Mouse (Mus musculus) right cerebral cortex, adult 18-20 months (tissue): ENCODE measurements around the gene Runx3.

Experiments used
- DNase-seq: peaks from one replicate; pipeline ENCODE4 v3.0.0; 2022; ENCODE audit warnings: mixed read lengths

Runx3 gene

DNA sequence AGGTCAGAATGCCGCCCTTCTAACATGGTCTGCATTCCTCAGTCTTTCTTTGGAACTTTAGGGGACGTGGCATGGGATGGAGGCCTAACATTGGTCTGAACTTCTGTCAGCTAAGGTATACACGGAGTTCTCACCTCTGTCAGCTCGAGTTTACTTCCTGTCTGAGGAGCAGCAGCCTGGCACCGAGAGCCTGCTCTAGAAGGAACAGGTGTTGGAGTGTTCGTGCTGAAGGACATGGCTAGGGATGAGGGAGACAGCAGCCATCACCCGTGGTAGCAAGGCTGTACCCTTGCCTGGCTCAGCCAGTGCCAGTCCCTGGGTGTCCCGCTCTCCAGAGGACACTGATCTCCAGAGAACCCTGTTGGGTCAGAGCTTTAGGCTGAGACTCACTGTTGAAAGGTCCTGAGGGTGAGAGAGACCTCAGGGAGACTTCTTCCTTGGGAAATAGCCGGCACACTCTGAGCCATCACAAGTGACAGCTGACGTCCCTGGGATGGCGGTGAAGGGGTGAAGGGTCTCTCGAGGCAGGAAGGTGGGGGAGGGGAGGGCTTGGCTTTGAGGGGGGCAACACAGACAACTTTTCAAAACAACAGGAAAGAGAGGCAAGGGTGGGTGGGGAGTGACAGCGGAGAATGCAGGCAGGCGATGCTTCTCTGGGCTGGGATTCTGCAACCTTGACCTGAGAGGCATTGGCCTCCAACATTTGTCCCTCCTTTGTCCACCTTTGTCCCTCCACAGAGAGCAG is 4.9 kb upstream of the Runx3 start:
- no peak for DNase-seq

DNA sequence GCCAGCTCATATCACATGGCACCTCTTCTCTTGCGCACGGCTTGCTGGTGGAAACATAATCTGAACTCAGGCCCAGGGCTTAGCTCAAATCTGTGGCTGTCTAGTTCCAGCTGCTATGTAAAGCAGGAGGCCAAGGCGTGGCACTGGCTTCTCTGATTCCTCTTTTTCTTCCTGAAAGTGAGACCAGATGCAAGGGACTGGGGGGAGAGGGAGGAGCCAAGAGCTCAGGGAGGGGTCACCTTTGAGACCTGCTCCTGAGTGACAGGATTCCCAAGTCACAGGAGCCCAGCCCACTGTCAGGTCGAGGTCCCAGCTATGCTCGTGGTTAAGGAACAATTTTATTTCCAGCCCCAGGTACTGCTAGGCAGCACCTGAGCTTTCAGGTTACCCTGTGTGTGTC is 4.1 kb upstream of the Runx3 start:
- DNase-seq: no peak

DNA sequence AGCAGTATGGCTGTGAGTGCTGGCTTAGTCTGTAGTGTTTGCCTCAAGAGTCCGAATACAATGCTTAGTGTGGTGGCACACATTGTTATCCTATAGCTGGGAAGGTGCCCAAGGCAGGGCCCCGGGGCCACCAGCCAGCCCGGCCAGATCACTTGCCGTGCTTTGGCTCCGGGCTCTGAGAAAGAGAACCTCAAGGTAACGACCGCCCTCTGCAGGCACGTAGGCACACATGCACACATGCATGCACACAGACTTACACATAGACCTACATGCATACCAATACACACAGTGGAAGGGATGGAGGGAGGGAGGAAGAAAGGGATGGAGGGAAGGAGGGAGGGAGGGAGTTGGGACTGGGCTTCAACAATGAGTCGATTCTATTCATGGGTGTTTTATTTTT is 2.6 kb upstream of the Runx3 start:
- no peak for DNase-seq

DNA sequence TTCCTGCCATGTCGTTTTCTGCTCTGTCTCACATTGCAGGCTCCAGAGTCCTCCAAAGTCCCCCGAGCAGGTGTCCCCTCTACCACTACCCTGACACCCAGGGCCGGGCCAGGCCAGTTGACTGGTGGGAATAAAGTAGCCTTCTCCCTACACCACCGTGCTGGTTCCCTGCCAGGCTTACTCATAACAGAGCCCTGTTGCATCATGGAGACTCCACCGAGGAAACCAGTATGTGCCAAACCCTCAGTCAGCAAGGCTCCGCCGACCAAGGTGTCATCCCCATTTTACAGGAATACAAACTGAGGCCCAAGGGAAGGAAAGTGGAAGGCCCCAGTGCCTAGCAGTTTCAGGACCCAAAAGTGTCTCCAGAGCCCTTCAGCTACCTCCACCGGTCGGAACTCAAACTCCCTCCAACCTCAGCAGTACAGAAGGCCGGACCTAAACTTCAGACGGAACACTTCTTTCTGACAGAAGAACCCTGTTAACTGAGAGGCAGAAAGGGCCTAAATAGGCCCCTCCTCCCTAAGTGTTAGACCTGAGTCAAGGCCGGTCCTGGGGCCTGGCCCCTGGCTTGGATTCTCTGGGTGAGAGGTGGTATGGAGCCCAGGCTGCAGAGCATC is 1.5 kb upstream of the Runx3 start:
- DNase-seq: no peak

DNA sequence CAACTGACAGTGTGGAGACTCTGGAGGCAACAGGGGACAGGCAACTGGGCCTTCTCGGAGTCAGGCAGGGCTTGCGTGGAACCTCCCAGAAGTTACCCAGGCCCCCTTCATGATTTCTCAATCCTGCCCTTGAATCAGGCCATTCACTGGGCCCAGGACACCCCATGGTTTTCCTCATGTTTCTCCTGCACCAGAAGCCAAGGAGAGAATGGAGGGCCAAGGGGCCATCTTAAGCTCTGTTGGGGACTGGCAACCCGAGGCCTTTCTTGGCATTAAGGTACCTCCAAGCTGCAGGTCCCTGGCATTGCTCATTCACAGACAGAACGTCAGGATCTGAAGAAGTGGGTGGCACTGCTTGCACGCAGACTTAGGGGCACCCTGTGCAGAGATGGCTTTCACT is 3.3 kb downstream of the Runx3 start:
- DNase-seq: no peak

DNA sequence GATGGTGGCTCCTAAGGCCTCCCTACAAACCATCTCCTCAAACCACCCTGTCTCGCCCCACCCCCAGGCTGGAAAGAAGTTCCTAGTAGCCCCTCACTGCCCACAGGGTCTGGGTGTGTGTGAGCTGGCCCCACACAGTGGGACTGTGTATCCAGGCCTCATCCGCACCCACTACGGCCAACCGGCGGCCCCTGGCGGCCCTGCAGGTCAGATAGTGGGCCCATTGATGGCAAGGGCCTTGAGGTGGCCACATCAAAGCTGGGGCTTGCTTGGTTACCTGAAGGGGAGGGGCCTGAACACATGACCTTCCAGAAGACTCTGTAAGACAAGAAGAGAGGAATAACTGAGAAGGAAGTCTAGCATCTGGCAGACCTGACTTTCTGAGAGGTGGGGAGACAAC is 4.3 kb downstream of the Runx3 start:
- no peak for DNase-seq

DNA sequence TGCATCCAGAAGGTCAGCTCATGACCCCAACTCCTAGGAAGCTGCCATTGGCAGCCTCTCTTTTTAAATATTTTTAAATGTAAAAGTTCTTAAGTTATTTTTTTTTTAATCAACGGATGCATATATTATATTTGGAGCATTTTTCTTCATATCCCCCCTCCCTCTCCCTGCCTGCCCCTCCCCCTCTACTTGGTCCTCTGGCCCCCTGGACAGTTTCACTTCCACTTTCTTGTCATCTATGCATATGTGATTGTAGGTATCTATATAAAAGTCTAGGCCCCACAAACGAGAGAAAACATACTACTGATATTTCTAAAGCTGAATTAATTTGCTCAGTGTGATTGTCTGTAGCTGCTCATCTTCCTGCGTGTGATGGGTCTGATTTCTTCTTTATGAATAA is 4.7 kb downstream of the Runx3 start:
- DNase-seq: no peak

DNA sequence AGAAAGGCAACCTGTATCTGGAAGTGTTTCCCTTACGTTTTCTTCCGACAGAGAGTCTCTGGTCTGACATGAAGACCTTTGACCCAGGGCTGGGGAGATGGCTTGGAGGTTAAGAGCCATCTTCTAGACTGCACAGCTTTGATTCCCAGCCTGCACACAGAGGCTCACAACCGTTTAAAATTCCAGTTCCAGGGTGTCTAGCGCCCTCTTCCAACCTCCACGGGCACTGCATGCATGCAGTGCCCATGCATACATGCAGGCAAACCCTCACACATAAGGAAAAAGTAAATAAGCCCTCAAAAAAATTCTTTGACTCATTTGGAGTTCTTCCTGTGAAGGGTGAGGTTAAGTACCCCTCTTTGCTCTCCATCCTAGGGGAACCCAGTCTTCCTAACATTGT is 5.9 kb downstream of the Runx3 start:
- DNase-seq: no peak

DNA sequence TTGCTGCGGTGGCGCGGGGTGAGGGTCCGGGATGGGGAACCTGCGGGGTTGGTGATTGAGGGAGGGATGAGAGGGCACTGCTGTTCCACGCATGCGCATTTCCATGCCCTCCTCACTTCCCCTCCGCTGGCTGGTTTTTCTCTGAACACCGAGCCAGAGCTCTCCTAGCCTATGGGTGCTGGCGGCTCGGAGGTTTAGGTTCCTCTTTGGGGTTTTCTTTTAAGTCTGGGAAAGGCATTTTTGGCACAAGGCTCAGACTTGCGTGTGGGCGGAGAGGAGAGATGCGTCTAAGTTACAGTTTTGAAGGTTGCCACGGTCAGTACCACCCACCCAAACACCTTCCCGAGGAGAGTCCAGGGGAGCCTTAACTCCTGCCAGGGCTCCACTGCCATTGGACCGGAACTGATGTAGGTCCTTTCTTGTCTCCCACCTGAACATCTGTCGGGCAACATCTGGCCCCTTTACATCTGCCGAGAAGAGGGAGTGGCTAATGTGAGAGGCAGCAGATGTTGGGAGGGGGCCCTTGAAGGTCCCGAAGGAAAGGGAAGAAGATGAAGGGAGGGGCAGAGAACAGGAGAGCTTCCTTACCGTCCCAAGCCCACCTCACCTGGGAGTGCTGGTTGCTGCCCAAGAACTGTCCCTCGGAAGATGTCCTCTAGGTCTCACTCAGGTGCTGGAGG is 8.5 kb downstream of the Runx3 start:
- DNase-seq: no peak

DNA sequence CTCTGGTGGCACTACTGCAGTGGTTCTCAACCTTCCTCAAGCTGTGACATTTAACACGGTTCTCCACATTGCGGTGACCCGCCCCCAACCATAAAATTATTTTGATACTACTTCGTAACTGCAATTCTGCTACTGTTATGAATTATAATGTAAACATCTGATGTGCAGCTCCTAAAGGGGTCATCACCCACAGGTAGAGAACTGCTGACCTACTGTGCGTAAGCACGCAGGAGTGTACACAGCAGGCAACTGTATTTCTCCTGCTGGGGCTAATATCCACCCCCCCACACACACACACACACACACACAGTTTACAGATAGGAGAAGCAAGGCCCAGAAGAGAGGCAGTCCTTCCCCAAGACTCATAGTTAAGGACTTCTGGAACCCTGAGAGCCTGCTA is 9.7 kb downstream of the Runx3 start:
- DNase-seq: no peak

DNA sequence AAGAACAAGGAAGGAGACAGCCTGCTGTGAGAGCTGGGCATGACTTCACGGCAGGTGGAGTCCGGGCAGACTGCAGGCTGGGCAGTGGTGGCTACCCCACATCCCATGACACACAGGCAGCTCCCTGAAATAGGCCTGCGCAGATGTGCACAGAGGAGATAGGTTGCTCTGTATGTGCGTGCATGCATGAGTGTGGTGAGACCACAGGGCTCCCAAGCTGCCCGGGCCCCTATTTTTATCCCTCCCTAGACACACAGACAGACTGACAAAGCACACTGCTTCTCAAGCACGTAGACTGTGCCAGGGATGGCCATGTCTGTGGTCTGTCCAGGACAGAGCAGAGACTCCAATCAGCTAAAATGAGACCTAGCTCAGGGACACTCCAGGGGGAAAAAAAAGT is 10.7 kb downstream of the Runx3 start:
- no peak for DNase-seq

DNA sequence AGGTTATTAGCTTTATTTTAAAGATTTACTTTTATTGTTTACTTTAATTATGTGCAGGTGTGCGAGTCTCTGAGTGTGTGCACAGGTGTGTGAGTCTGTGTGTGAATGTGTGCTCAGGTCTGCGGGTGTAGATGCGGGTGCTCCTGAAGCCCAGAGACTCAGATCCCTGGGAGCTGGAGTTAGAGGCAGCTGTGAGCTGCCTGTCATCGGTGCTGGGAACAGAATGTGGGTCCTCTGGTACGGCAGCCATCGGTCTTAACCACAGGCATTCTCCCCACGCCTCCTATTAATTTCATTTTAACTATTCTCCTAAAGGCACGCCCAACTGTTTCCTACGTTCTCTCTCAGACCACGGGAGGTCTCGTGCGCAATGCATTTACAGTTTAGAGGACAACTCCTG is 12.3 kb downstream of the Runx3 start:
- DNase-seq: no peak

DNA sequence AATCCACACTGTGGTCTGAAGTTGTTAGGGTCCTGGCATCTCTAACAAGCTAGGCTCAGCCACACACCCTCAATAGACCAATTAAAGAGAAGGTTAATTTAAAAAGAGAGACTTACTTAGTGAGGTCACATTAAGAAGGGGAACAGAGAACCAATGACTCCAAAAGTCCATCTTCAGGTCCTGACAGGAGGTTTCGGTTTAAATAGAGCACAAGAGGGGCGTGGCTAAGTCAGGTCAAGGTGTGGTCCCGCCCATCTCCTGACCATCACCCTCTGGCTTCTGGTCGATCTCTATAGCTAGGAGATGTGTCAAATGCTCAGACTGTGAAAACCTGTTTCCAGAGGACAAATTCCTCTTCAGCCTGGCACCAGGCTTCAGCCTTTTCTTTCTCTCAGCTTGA is 13.3 kb downstream of the Runx3 start:
- no peak for DNase-seq

DNA sequence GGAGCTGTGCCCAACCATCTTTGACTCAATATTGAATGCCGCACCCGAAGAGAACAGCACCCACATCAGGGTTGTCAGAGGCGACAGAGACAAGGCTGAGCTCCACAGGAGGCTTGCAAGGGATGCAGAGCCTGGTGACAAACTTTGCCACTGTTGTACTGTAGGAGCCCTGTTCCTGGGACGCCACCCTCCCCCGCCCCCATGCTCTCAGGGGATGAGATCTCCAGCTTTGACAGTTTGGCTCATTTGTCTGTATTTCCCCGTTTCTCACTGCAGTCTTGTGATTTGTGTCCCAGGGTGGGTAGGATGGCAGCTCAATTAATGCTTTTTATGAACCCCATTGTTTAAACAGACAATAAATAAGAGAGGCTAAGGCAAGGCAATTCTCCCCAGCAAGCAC is 14.9 kb downstream of the Runx3 start:
- DNase-seq: no peak

DNA sequence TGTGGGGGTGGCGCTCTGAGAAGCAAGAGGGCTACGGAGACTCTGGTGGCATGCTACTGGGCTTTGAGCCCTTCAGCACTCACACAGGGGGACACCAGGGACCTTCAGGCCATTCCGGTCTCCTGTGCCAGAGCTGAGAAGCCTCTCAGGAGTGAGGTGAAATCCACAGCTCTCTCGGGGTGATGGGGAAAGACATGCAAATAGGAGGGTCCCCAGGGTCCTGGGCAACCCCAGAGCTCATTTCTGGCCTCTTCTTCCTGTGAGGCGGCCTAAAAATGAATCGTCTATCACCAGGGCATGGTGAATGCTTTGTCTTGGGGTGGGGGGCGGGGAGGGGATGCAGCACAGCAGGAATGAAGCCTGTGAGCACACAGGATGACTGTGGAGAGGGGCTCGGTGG is 15.8 kb downstream of the Runx3 start:
- no peak for DNase-seq

DNA sequence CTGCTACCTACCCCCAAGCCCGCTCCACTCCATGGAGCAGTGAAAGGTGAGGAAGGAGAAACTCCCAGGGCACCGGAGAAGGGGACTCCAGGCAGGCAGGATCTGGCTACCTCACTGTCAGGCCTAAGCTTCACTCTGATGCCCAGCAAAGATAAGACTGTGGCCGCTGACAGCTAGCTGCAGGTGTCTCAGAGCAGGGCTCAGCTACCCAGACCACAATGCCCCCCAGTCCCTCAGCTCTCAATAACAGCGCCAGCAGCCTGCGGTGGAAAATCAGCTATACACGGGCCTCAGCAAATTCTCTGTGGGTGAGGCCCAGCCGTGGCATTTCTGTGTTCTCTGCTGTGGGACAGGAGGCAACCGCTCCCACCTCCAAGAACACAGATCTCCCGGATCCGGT is 16.2 kb downstream of the Runx3 start:
- no peak for DNase-seq

DNA sequence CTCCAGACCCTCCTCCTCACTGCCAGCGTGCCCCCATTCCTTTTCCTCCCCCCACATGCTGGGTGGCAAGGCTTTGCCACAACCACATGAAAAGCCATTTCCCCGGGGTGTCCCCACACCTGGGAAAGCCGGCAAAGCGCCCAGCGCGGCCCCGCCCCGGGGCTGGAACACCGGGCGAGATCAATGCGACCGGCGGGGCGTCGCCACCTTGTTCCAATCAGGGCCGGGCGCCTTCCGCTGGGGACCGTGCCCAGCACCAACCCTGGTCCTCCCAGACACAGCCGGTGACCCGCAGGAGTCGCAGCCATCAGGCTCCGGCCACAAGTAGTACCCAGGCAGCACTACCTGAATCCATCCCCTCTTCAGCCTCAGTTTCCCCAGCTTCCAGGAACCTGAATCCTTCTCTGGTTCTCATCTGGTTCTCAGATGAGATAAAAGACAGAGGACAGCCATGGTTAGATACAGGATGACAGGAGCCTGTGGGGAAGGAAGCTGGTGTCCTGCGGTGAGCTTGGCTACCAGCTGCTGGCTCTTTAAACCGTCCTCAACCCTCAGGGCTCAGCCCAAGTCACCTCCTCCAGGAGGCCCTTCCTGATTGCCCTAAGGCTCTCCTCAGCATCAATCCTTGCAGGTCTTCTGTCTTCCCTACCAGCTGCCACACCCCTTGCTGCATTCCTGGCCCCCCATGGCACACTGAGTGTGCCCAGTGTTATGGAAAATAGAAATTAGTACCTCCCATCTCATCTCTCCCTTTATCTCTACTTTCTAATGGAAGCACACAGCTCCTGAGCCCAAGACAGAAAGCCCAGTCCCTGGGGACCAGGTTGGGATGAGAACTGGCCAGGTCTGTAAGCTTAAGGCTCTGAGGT is 20.4 kb downstream of the Runx3 start:
- DNase-seq: no peak

DNA sequence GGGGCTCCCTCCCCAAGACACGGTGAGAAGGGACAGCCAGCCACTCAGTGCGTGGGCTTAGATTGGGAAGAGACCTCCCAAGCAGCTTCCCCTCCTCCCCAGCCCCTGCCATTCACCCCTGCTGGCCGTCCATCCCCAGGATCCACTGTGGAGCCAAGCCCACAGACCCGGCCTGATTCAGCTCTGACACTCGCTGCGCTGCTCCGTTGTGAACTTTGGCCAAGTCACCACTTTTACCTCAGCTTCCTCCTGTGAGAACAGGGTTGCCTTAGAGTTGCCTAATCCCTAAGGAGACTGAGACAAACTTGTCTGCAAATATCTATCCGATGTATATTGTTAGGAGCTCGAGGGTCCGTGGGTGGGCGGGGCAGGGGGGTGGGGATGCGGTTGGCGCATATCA is 21.3 kb downstream of the Runx3 start:
- no peak for DNase-seq

DNA sequence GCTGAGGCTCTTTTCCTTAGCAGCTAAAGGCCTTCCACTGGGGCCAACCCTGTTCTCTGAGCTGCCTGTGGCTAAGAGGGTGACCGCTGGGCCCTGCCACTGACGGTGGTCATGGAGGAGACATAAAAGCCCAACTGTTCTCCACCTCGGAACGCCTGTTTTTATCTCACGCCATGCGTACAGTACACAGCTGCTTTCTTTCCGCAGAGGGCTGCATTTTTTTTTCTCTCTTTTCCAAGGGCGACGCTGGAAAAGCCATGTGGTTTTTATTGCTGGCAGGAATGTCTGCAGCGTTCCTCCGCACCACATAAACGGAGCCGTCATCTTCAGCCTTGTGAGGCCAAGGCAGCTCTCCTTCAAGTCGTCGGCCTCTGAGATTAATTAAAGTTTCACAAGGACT is 26.3 kb downstream of the Runx3 start:
- DNase-seq: no peak

DNA sequence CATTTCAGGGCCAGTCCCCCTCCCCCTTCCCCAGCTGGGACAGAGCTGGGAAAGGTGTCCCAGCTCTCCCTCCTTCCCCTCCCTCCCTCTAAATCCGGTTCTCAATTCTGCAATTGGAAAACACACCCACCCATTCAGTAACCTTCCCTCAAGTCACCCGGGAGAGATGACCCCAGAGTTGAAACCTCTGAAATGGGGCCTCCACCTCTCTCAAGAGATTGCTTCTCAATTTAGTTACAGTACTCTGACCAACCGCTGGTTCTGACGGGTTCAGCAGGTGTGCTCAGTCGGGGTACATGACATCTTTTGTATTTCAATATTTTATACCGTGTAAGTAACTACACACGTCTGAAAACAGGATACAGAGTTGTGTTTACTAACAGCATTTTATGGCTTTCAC is 28.2 kb downstream of the Runx3 start:
- DNase-seq: no peak

DNA sequence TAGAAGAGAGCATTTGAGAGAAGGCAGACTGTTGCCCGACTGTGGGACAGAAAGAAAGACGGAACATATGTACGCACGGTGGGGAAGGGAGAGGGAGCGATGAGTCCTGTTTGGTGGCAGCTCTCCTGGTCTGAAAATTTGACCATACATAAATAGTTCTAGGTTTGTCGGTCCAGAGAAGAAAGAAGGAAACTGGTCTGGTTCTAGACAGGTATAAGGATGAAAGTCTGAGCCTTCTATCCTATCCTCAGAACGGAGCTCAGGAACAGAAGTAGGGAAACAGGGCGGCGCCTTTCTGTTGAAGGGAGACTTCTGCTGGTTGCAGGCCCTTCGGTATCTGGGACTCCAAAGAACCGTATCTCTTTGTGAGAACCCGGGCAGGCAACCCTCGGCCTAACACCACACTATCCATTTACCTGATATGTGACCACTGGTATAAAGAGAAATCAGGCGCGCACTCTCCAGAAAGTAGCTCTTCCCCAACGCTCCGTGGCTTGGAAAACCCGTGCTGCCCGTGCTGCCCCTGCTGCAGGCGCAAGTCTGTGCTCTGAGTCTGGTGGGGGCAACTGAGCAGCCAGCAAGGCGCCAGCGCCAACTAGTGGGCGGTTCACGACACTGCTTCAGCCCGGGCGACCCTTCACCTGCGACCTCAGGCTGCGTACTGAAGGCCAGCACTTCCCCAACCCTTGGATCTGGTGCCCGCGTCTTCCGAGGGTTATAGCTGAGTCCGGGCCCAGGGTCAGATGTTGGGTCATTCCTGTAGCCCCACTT is 29.8 kb downstream of the Runx3 start:
- no peak for DNase-seq

DNA sequence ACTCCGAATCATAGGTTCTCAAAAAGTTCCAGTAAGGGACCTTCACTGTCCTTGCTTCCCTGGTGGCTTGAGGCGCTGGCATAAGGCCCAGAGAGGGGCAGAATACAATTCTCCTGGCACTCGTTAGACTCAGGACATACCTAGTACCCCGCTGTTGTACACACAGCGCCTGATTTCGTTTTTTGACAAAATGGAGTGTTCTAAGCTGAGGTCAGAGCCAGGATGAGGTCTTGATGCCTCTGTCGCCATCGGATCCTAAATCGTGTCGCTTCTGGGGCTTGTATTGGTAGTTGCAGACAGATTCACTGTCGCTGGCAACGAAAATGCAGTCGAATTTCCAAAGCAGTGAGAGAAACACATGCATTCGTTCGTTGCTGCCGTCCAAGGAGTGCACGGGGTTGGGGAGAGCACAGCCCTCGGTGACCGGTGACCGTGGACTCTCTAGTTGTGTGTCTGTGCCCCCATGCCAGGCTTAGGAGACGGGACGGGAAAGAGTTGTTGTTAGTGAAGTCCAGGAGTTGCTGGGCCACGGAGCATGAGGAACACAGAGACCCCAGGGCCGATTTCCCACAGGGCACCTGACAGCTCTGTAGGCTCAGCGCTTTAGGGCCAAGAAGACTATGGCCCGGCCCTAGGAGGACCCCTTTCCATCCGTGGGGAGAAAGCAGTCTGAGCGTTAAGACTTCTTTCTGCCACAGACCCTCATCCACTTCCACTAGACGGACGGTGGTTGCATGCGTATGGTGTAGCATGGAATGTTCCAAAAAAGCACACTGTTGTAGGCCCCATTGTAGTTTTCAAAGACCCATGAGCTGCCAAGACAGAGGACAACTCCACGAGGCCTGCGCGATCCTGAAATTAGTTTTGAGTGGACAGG is 30.9 kb downstream of the Runx3 start:
- DNase-seq: no peak
